Mouse (Mus musculus) T-helper 1 cell (primary cell): ENCODE measurements at regions not wholly inside any gene's neighbourhood (a gene's known extent, or its start where the extent isn't known, plus 50 kb on each side); places are given as distances from the start of the nearest gene placed in this dataset.

Experiments
- in situ Hi-C: fragments of 300-600 bp; cut with MboI, MseI; formaldehyde crosslinking; loops from one replicate; pipeline ENCODE4 v1.15.1; 2025; ENCODE audit warnings: high pct_unique_total_duplicates

- in situ Hi-C loops = no loop called here
These were observed 402.3 kb downstream of the Pdcd6ip start for GRCm38 (mm10) chr9:113305761-113306160.

- in situ Hi-C loops = no loop called here
These were observed 405.6 kb downstream of the Pdcd6ip start for GRCm38 (mm10) chr9:113302429-113302828.

- in situ Hi-C loops = no loop called here
These were observed 407.2 kb downstream of the Pdcd6ip start for GRCm38 (mm10) chr9:113300846-113301245.

DNA sequence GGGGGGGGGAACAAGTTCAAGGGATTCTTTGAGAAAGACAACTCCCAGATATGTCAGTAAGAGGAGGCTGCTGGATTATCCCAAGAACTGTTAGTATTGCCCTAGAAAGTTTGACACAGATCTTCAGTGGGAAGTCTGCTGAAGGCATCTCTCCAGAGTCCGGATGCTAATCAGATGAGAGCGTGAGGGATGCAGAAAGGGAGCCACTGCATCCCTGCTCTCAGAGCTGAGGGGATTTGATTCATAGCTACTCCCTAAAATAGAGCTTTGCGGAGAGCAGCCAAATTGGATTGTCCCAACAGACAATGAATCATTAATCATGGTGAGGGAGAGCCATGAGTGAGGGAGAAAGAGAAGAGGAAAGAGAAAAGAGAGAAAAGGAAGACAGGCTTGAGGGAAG is 408.2 kb downstream of the Pdcd6ip start:
- in situ Hi-C loops = no loop called here

DNA sequence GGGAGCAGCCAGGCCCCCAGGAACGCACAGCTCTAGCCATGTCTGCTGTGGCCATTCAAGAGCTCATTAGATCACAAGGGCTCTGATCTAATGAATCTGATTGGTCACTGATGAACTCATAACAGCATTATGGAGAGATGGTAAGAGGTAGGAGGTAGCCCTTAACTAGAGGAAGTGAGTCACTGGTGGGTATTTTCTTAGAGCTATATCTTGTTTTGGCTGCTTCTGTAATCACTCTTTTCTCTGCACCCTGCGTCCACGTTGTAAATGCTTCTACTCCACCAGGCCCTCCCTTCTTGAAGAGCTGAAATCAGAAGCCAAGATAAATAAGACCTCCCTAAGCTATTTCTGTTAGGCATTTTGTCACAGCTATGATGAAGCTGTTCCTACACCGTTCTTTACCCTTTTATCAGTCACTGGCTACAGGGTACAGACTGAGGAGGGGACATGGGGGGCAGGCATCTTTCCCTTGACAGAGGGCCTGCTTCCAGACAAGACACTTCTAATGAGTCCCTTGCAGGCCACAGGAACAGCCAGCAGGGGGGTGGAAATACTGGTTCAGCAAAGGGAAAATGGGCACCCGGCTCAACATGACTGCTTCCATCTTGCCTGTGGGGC is 412.1 kb downstream of the Pdcd6ip start:
- in situ Hi-C loops = no loop called here

DNA sequence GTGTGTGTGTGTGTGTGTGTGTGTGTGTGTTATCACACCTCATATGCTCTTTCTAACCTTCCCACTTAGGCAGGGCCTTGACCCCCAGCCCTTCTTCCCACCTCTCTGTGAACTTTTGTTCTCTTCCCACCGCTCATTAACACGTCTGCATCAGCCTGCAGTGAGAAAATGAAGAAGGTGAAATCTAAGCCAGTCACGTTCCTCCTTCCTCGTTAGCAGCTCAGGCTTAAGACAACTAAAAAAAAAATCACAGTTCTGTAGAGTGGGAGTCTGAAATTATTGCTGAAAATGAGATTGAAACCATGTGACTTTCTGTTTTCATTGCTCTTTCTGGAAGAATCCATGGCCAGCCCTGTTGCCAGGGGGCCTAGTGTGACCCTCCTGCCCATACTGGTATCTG is 420.7 kb downstream of the Pdcd6ip start:
- in situ Hi-C loops = no loop called here

DNA sequence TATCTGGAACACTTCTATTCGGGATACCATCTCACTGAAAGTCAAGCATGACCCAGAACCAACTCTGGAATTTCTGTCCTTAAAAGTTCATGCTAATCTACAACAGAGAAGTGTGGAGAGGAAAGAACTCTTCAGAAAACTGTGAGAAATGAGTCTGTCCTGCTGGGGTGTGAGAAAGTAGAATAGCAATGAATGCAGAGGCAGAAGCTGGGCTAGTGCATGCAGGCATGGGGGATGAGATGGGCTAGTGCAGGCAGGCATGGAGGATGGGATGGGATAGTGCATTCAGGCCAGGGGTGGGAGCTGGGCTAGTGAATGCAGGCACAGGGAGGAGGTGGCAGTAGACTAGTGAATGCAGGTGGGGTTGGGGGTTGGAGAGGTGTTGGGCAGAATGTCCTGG is 424.8 kb downstream of the Pdcd6ip start:
- in situ Hi-C loops = no loop called here

DNA sequence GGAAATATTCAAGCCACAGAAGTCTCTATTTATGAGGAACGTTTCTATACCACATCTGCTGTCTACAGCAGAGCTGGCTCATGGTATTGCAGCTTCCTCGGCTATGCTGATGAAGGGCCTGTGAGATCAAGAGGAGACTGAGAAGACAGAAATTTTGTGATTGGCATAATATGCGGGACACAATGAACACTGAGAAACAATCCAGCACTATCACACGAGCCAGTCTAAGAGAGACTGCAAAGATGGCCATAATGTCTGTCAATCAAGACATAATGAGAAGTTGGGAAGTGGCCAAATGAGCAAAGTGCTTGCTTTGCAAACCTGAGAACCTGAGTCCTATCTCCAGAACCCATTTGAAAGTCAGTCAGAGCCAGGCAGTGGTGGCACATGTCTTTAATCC is 437.5 kb downstream of the Pdcd6ip start:
- in situ Hi-C loops = no loop called here

GRCm38 (mm10) chr9:113267696-113268095 is 440.4 kb downstream of the Pdcd6ip start:
- in situ Hi-C loops = no loop called here

- in situ Hi-C loops = loop anchor here (5.0 kb wide), 1 partner anchor 76 kb away; no protein-coding TSS in a partner anchor
These were observed 444.4 kb downstream of the Pdcd6ip start for GRCm38 (mm10) chr9:113263636-113264035.

- in situ Hi-C loops = loop anchor here (5.0 kb wide), 1 partner anchor 73 kb away; no protein-coding TSS in a partner anchor
These were observed 447.8 kb downstream of the Pdcd6ip start for GRCm38 (mm10) chr9:113260296-113260695.

- in situ Hi-C loops = no loop called here
These were observed 449.5 kb downstream of the Pdcd6ip start for GRCm38 (mm10) chr9:113258556-113258955.

- in situ Hi-C loops = no loop called here
These were observed 459.3 kb downstream of the Pdcd6ip start for GRCm38 (mm10) chr9:113248703-113249274.

- in situ Hi-C loops = no loop called here
These were observed 460.1 kb downstream of the Pdcd6ip start for GRCm38 (mm10) chr9:113247950-113248349.

- in situ Hi-C loops = no loop called here
These were observed 464.2 kb downstream of the Pdcd6ip start for GRCm38 (mm10) chr9:113243870-113244269.

DNA sequence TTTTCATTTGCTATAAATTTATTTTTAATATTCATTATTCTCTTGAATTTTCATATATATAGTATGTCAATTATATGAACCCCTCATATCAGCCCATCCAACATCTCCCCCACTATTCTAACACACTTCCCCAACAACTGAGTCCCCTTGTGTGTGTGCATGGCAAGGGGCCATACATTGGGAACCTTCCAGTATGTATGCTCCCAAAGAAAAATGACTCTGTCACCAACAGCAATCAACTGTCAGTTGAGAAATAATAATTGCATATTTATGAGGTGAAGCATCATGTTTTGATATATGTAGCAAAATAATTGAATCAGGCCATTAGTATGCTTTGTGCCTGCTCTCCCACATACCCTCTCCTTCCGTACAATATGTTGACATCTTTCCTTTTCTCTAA is 474.7 kb downstream of the Pdcd6ip start:
- in situ Hi-C loops = no loop called here

- in situ Hi-C loops = no loop called here
These were observed 478.7 kb downstream of the Pdcd6ip start for GRCm38 (mm10) chr9:113229391-113229790.

DNA sequence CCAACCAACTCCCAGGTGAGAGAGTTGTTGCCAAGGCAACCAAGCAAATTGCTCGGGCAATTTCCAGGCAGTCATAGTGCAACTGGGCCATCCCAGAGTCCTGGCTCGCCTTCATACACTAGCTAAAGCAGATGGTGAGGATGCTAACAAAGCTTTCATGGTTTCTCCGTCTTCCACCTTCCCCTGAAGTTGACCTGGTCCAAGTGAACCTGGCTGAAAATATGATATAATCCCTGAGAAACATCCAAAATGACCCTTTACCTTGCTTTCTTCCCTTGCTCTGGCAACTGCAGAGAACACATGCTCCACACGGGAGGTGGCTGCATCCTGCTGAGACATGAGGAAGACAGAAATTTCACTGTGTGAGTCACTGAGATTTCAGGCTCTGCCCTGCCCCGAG is 494.1 kb downstream of the Pdcd6ip start:
- in situ Hi-C loops = no loop called here

DNA sequence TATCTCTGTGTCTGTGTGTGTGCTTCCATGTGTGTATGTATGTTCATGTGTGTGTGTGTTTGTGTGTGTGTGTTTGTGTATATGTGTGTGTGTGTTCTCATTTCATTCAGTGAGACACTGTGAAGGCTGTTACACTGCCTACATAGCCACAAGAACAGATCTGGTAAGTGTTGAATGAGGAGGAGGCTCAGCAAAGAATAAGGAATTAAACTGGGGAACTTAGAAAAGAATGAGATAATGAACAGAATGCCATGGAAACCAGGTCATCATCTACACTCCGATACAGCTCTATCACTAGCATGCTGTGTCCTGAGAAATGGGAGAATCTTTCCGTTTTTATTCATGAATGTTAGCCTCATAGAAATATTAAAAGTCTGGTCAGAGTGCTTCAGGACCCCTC is 495.7 kb downstream of the Pdcd6ip start:
- in situ Hi-C loops = no loop called here

- in situ Hi-C loops = no loop called here
These were observed 499.9 kb downstream of the Pdcd6ip start for GRCm38 (mm10) chr9:113208181-113208580.

DNA sequence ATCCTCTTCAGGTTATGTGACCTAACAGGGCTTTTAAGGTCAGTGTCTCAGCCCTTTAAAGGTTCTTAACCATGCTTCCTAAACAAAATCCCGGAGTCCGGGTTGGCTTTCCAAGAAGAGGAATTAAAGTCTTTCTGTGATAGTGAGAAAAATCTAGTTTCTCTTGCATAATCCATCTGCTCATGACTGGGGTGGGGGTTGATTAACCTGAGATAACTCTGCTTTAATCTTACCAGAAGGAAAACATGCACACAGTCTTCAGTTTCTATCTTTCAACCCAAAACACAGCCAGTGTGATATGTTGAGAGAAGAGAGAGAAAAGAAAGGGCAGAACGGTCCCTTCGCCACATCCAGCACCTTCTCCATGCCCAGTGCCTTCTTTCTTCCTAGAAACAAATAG is 508.8 kb downstream of the Pdcd6ip start:
- in situ Hi-C loops = no loop called here

GRCm38 (mm10) chr9:113195556-113195955 is 512.5 kb downstream of the Pdcd6ip start:
- in situ Hi-C loops = no loop called here

DNA sequence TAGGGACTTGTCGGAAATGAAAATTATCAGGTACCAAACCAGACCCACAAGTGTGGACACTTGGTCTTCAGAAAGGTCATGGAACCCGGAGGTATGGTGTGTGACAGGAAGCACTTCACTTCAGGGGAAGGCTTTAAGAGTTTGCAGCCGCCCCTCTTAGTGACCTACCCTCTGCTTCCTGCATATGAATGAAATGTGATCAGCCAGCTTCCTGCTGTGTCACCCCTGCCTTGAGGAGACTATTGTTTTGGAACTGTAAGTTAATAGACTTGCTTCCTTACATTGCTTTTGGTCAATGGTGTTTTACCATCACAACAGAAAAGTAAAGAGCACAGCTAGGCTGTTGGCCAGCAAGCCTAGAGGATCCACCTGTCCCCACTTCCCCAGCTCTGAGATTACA is 515.3 kb downstream of the Pdcd6ip start:
- in situ Hi-C loops = no loop called here

- in situ Hi-C loops = no loop called here
These were observed 516.9 kb downstream of the Pdcd6ip start for GRCm38 (mm10) chr9:113191163-113191562.
